Comparison of ENCODE assay signal across 8 mouse cellular contexts in genomic region chr2:11172831-11173414, GRCm38 (mm10). TPM values are rescaled to one million over a fixed set of nuclear protein-coding genes. Genes with fewer than 3 reads are reported as not detected.
A peak's percentile ranks its signal among the peaks of the same experiment; 100 is the strongest.
DNase-seq lines count a peak whose midpoint lies in the region; ATAC-seq and TF ChIP-seq lines count a peak whose summit lies in the region.

No protein-coding gene starts in this region.

- peak overlapping the region; percentile 91 for H3K4me2 ChIP-seq in kidney, embryonic 16.5 days (replicated peaks; ENCODE audit: low read depth, low read length)
- H3K4me2 ChIP-seq in neural tube, embryonic 12.5 days (replicated peaks), result peak overlapping the region; percentile 92

- ATAC-seq in kidney, embryonic 16.5 days (ENCODE audit: low FRiP score, low TSS enrichment), result peak; percentile 56; the same call in 1 of the 2 replicates
- ATAC-seq in neural tube, embryonic 12.5 days (ENCODE audit: low FRiP score, low read depth), result peak; percentile 60

- DNase-seq in kidney, adult 11 months, result no peak
- DNase-seq in gastrocnemius, postnatal 10 days, result peak; percentile 38
- DNase-seq in left cerebral cortex, postnatal 14 days (ENCODE audit: low spot score in 2 of 2), result peak; percentile 24 to 26
- DNase-seq in urinary bladder, postnatal 14 days (ENCODE audit: low spot score), result no peak
- no peak for DNase-seq in MN1 (ENCODE audit: low spot score)

- WGBS in kidney, embryonic 16.5 days, result 9% methylated on average over 9 of the region's 9 CpGs
- WGBS in neural tube, embryonic 12.5 days, result 9% methylated on average over 9 of the region's 9 CpGs

- no peak overlapping the region for H3K27ac ChIP-seq in kidney, embryonic 16.5 days (ENCODE audit: low read length)
- no peak overlapping the region for H3K27ac ChIP-seq in cortical plate, adult 2 months (ENCODE audit: insufficient read depth, low read length)
- H3K27ac ChIP-seq in neural tube, embryonic 12.5 days, result no peak overlapping the region

- H3K36me3 ChIP-seq in kidney, embryonic 16.5 days (ENCODE audit: insufficient read depth, low read length), result no peaks in the 10 kb centered on the region
- no peaks in the 10 kb centered on the region for H3K36me3 ChIP-seq in neural tube, embryonic 12.5 days

- intact Hi-C loops in left cerebral cortex, postnatal 14 days (cut with DNase I), result no loop called here

- TF ChIP-seq CTCF in cortical plate, adult 2 months (IDR thresholded peaks at IDR 0.05; ENCODE audit: extremely low read depth, insufficient read depth, low read length), result no peak

- peak overlapping the region; percentile 62 for H3K4me3 ChIP-seq in kidney, embryonic 16.5 days (ENCODE audit: low read length)
- H3K4me3 ChIP-seq in cortical plate, adult 2 months (ENCODE audit: insufficient read depth, low read length), result peak overlapping the region; percentile 35; the same call in 1 of the 2 replicates
- H3K4me3 ChIP-seq in neural tube, embryonic 12.5 days, result peak overlapping the region; percentile 48

- no peaks in the 10 kb centered on the region for H3K9me3 ChIP-seq in kidney, embryonic 16.5 days (ENCODE audit: low read length)
- no peaks in the 10 kb centered on the region for H3K9me3 ChIP-seq in neural tube, embryonic 12.5 days

- H3K9ac ChIP-seq in kidney, embryonic 16.5 days (replicated peaks; ENCODE audit: low read length), result peak overlapping the region; percentile 67; the same call in 1 of the 2 replicates
- H3K9ac ChIP-seq in neural tube, embryonic 12.5 days, result no peak overlapping the region

- H3K27me3 ChIP-seq in kidney, embryonic 16.5 days (ENCODE audit: insufficient read depth, low read length), result no peaks in the 10 kb centered on the region
- no peaks in the 10 kb centered on the region; the same call in 1 of the 2 replicates for H3K27me3 ChIP-seq in neural tube, embryonic 12.5 days (replicated peaks)

- peak; percentile 62 for TF ChIP-seq POLR2A in cortical plate, adult 2 months (IDR thresholded peaks at IDR 0.05; ENCODE audit: extremely low read depth, insufficient read depth, low read length)

- H3K4me1 ChIP-seq in kidney, embryonic 16.5 days (ENCODE audit: insufficient read depth, low read length), result peaks cover 8% of the 10 kb centered on the region; the same call in 1 of the 2 replicates
- H3K4me1 ChIP-seq in cortical plate, adult 2 months (ENCODE audit: control insufficient read depth, insufficient read depth, low read length), result no peaks in the 10 kb centered on the region
- H3K4me1 ChIP-seq in neural tube, embryonic 12.5 days, result peaks cover 18% of the 10 kb centered on the region

RNA-seq across cellular contexts. Expression of gene Prkcq, which starts 1.0 kb away (rescaled TPM):
- 5.0 and 5.5 TPM in 2 replicates for polyA plus RNA-seq in kidney, embryonic 16.5 days (2015; fragmentation: Nextera tagmentation; extraction: Ambion mirVana)
- polyA plus RNA-seq in cortical plate, adult 2 months (2012; rRNA removed), result 9.6 and 10.2 TPM in 2 replicates
- total RNA-seq in gastrocnemius, postnatal 10 days (2021), result 10 to 100 TPM; 48.8 to 53.9 TPM
- 10 to 100 TPM in 1 of 2 experiments, 1 to 10 TPM in 1; 9.4 to 12.7 TPM for total RNA-seq in left cerebral cortex, postnatal 14 days (2021)
- 2.8 and 3.1 TPM in 2 replicates for polyA plus RNA-seq in neural tube, embryonic 12.5 days (2016; fragmentation: Nextera tagmentation; extraction: Ambion mirVana)

Comparison
In these comparisons a context has a peak if more than half of its experiments do, and no peak if none do; other contexts are left out.
1. DNase-seq: peak in gastrocnemius, postnatal 10 days (single experiment) and left cerebral cortex, postnatal 14 days (2 of 2); none in kidney, adult 11 months (single experiment), urinary bladder, postnatal 14 days (single experiment) and MN1 (single experiment).
2. Peak in every context shown above with its lines, with median percentiles within 50 percentile points of each other: H3K4me3 ChIP-seq.